In genomic region chr16:56928023-56928422, GRCm38 (mm10) we compare ENCODE assay signal across 18 mouse cellular contexts. TPM values are rescaled to one million over a fixed set of nuclear protein-coding genes. Genes with fewer than 3 reads are reported as not detected.
DNase-seq lines count a peak whose midpoint lies in the region; ATAC-seq and TF ChIP-seq lines count a peak whose summit lies in the region.
"Had no signal": no experiment of that assay in that cellular context is flagged by ENCODE, and none has a peak within 500 bp of the region (broad histone marks: within the 10 kb centered on the region; RNA-seq: fewer than 3 reads in every experiment).

TSS of gene Lnp1 (minus strand) at chr16:56928061.

- H3K27ac ChIP-seq in hindbrain, embryonic 11.5 days (ENCODE audit: low read depth, low read length), result no peak within 1 kb of the TSS
- H3K27ac ChIP-seq in hindbrain, embryonic 12.5 days, result no peak within 1 kb of the TSS
- no peak within 1 kb of the TSS for H3K27ac ChIP-seq in hindbrain, embryonic 14.5 days
- H3K27ac ChIP-seq in olfactory bulb, adult 2 months (ENCODE audit: insufficient read depth, low read depth, low read length), result 0 out of 2 replicates have a peak within 1 kb of the TSS, but pooled peaks have one; percentile 32
- H3K27ac ChIP-seq: embryonic facial prominence, embryonic 15.5 days; stomach, embryonic 15.5 days had no signal

- TF ChIP-seq POLR2A in olfactory bulb, adult 2 months (IDR thresholded peaks at IDR 0.05; ENCODE audit: insufficient read depth, low read depth, low read length), result no peak

- DNase-seq in hindbrain, embryonic 11.5 days (ENCODE audit: low spot score), result no peak
- no peak for DNase-seq in hindbrain, embryonic 14.5 days (ENCODE audit: low spot score)
- peak; percentile 3 for DNase-seq in layer of hippocampus, adult 9-10 months (ENCODE audit: low spot score)
- no peak for DNase-seq in gastrocnemius, adult 8-10 months (ENCODE audit: low spot score in 2 of 2)
- no peak for DNase-seq in ovary, postnatal 14 days (ENCODE audit: low spot score)
- DNase-seq: adrenal gland, postnatal 25 days; cerebellum, adult 18-20 months; heart, adult 11 months; heart, postnatal 36 days; kidney, adult 8-10 months; liver; right cerebral cortex, postnatal 4 days had no signal

- WGBS in hindbrain, embryonic 11.5 days, result 65% methylated on average over 3 of the region's 3 CpGs
- WGBS in hindbrain, embryonic 12.5 days, result 58% methylated on average over 3 of the region's 3 CpGs
- whole genome bisulfite sequencing in hindbrain, embryonic 14.5 days, result 50% methylated on average over 3 of the region's 3 CpGs
- 27% methylated on average over 3 of the region's 3 CpGs for WGBS in olfactory bulb, adult 2 months

- no peaks in the 10 kb centered on the region for H3K9me3 ChIP-seq in hindbrain, embryonic 11.5 days (ENCODE audit: control insufficient read depth, low read length)
- no peaks in the 10 kb centered on the region for H3K9me3 ChIP-seq in hindbrain, embryonic 12.5 days (replicated peaks)
- no peaks in the 10 kb centered on the region for H3K9me3 ChIP-seq in hindbrain, embryonic 14.5 days (ENCODE audit: control insufficient read depth, low read length)
- H3K9me3 ChIP-seq: embryonic facial prominence, embryonic 15.5 days; stomach, embryonic 15.5 days had no signal

- H3K36me3 ChIP-seq in hindbrain, embryonic 11.5 days (ENCODE audit: control insufficient read depth, insufficient read depth, low read length), result no peaks in the 10 kb centered on the region
- no peaks in the 10 kb centered on the region for H3K36me3 ChIP-seq in hindbrain, embryonic 12.5 days
- H3K36me3 ChIP-seq in hindbrain, embryonic 14.5 days (replicated peaks; ENCODE audit: control insufficient read depth, insufficient read depth), result no peaks in the 10 kb centered on the region
- H3K36me3 ChIP-seq: embryonic facial prominence, embryonic 15.5 days; stomach, embryonic 15.5 days had no signal

- no peak for TF ChIP-seq CTCF in olfactory bulb, adult 2 months (IDR thresholded peaks at IDR 0.05; ENCODE audit: insufficient read depth, low read depth, low read length)

- H3K9ac ChIP-seq in hindbrain, embryonic 11.5 days (ENCODE audit: low read depth, low read length), result no peak within 1 kb of the TSS
- no peak within 1 kb of the TSS for H3K9ac ChIP-seq in hindbrain, embryonic 12.5 days
- no peak within 1 kb of the TSS for H3K9ac ChIP-seq in hindbrain, embryonic 14.5 days
- H3K9ac ChIP-seq: embryonic facial prominence, embryonic 15.5 days; stomach, embryonic 15.5 days had no signal

- H3K4me1 ChIP-seq in hindbrain, embryonic 11.5 days (replicated peaks; ENCODE audit: control insufficient read depth, insufficient read depth, low read length), result no peaks in the 10 kb centered on the region
- H3K4me1 ChIP-seq in hindbrain, embryonic 12.5 days, result no peaks in the 10 kb centered on the region
- no peaks in the 10 kb centered on the region for H3K4me1 ChIP-seq in hindbrain, embryonic 14.5 days (replicated peaks; ENCODE audit: control insufficient read depth, insufficient read depth, low read length)
- peaks cover 5% of the 10 kb centered on the region for H3K4me1 ChIP-seq in olfactory bulb, adult 2 months (ENCODE audit: control insufficient read depth, insufficient read depth, low read length)
- H3K4me1 ChIP-seq: embryonic facial prominence, embryonic 15.5 days; stomach, embryonic 15.5 days had no signal

- H3K27me3 ChIP-seq in hindbrain, embryonic 11.5 days (ENCODE audit: control insufficient read depth, insufficient read depth, low read length), result no peaks in the 10 kb centered on the region
- H3K27me3 ChIP-seq in hindbrain, embryonic 12.5 days, result no peaks in the 10 kb centered on the region
- H3K27me3 ChIP-seq in hindbrain, embryonic 14.5 days (ENCODE audit: control insufficient read depth, insufficient read depth, low read length), result no peaks in the 10 kb centered on the region
- H3K27me3 ChIP-seq: CH12.LX; embryonic facial prominence, embryonic 15.5 days; stomach, embryonic 15.5 days had no signal

- peak; percentile 54; the same call in 1 of the 2 replicates for ATAC-seq in hindbrain, embryonic 11.5 days (ENCODE audit: low FRiP score)
- no peak for ATAC-seq in hindbrain, embryonic 12.5 days (ENCODE audit: low FRiP score)
- ATAC-seq in hindbrain, embryonic 14.5 days (ENCODE audit: low FRiP score), result peak; percentile 84

- no peak within 1 kb of the TSS for H3K4me3 ChIP-seq in hindbrain, embryonic 11.5 days (ENCODE audit: low read depth, low read length)
- H3K4me3 ChIP-seq in hindbrain, embryonic 12.5 days, result no peak within 1 kb of the TSS
- H3K4me3 ChIP-seq in hindbrain, embryonic 14.5 days (replicated peaks; ENCODE audit: low read length), result no peak within 1 kb of the TSS
- H3K4me3 ChIP-seq in olfactory bulb, adult 2 months (ENCODE audit: insufficient read depth, low read depth, low read length), result no peak within 1 kb of the TSS; the same call in 1 of the 2 replicates
- H3K4me3 ChIP-seq: embryonic facial prominence, embryonic 15.5 days; myocyte; stomach, embryonic 15.5 days had no signal

- H3K4me2 ChIP-seq in hindbrain, embryonic 11.5 days (replicated peaks; ENCODE audit: low read depth, low read length), result no peak within 1 kb of the TSS
- H3K4me2 ChIP-seq in hindbrain, embryonic 12.5 days (replicated peaks), result no peak within 1 kb of the TSS
- no peak within 1 kb of the TSS for H3K4me2 ChIP-seq in hindbrain, embryonic 14.5 days (replicated peaks)
- H3K4me2 ChIP-seq: embryonic facial prominence, embryonic 15.5 days; stomach, embryonic 15.5 days had no signal

RNA-seq across cellular contexts. Expression of gene Lnp1, which starts in this region (rescaled TPM):
- polyA plus RNA-seq in hindbrain, embryonic 11.5 days (2014; fragmentation: Nextera tagmentation; extraction: Ambion mirVana), result not detected in 2 replicates
- polyA plus RNA-seq in hindbrain, embryonic 12.5 days (2016; fragmentation: Nextera tagmentation; extraction: Ambion mirVana), result 0.45 TPM in 1 of 2 replicates, not detected in the other
- 0.31 and 0.77 TPM in 2 replicates for polyA plus RNA-seq in hindbrain, embryonic 14.5 days (2014; fragmentation: Nextera tagmentation; extraction: Ambion mirVana)
- not detected in 2 replicates for polyA plus RNA-seq in olfactory bulb, adult 2 months (2012; ENCODE audit: insufficient read depth, insufficient read length, low replicate concordance, missing spikeins)
- not detected for total RNA-seq in gastrocnemius, adult 8-10 months (2022)
- total RNA-seq: adrenal gland, postnatal 25 days; CH12.LX; heart, postnatal 36 days had no signal
- polyA plus RNA-seq: myocyte; stomach, embryonic 15.5 days had no signal

Comparison
In these comparisons a context has a peak if more than half of its experiments do, and no peak if none do; other contexts are left out.
1. Peak in ATAC-seq in hindbrain, embryonic 11.5 days; RNA of the gene not detected or under 1 TPM.
2. Peak in ATAC-seq in hindbrain, embryonic 14.5 days; RNA of the gene not detected or under 1 TPM.